Mouse (Mus musculus) bone marrow macrophage, adult 2 months (primary cell): ENCODE data around the gene Lefty1.

Source experiments
- CTCF ChIP-seq: IDR thresholded peaks from 2 replicates; pipeline ENCODE4 v1.5.1; 2012; ENCODE audit warnings: low read depth, mild to moderate bottlenecking, low read length, moderate library complexity
- POLR2A ChIP-seq: IDR thresholded peaks from 2 replicates; pipeline ENCODE4 v1.6.1; 2012; ENCODE audit warnings: mild to moderate bottlenecking, low read depth, low read length, borderline replicate concordance

DNA sequence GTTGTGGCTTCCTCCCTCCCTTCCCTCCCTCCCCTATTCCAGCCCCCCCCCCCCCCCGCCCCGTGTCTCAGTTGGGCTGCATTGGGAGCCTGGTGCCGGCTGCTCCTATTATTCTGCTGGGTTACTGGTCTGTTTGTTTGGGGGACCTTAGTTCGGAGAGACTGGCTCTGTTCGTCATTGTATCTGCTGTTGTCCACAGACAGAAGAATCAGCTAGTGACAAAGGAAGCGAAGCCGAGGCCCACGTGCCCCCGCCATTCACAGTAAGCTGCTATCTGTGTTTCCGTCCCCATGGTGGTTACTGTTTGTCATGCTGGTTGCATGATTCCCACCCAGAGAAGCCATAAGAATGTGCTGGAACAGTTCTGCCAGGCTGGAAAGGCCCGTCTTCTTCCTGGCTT lies 38.1 kb downstream of the Lefty1 start:
- no peak for TF ChIP-seq POLR2A
- no peak for TF ChIP-seq CTCF
